Mouse (Mus musculus) neural tube, embryonic 10.5 days (tissue): ENCODE results near the gene Hoxa3.

Source experiments
- DNase-seq: peaks from one replicate; pipeline ENCODE4 v3.0.0-alpha.2; 2017; ENCODE audit warnings: low spot score; ENCODE audit errors: extremely low spot score

The Hoxa3 gene

GRCm38 (mm10) chr6:52232984-52233545 lies 19.9 kb upstream of the Hoxa3 start:
- no peak for DNase-seq

GRCm38 (mm10) chr6:52232568-52232965 lies 19.4 kb upstream of the Hoxa3 start:
- DNase-seq: no peak

- no peak for DNase-seq
These were observed 18.9 kb upstream of the Hoxa3 start for GRCm38 (mm10) chr6:52231885-52232567.

GRCm38 (mm10) chr6:52230516-52231165 lies 17.5 kb upstream of the Hoxa3 start, which contains the start of gene Hoxa9:
Gene Hoxa9, minus strand, starts transcription at chr6:52231089.
- no peak for DNase-seq

DNA sequence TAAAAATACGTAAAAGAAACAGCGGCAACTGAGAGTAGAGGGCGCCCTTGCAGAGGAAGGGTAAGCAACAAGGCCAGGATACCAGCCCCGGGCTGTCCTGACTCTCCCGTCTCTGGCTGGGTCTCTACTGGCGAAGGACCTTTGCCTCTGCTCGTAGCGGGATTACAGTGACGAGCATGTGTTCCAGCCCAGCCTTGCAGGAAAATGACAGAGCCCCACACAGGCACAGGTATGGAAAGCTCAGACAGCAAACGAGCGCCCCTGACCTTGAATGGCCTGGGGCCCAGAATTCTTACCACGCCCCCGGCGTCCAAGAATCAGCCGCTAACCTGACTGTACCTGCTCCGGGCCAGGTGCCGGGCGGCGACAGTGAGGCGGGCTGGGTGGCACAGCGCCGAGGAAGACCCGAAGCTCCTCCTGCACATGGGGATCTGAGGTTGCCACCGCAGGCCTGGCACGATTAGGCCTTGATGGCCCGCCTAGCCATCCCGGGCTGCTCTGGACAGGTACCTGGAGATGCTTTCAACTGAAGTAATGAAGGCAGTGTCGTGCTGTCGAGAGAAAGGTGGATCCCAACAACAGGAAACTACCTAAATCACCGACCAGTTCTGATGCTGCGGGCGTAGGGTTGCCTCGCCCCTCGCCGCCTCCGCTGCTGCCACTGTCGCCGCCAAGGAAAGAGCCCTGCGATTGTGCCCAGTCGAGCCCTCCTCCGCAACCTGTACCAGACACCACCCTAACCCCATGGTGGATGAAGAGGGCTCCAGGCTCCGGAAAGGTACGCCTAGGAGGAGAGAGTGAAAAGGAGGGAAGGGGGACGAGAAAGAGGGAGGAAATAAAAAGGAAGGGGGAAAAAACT lies 16.7 kb upstream of the Hoxa3 start:
- DNase-seq: no peak

DNA sequence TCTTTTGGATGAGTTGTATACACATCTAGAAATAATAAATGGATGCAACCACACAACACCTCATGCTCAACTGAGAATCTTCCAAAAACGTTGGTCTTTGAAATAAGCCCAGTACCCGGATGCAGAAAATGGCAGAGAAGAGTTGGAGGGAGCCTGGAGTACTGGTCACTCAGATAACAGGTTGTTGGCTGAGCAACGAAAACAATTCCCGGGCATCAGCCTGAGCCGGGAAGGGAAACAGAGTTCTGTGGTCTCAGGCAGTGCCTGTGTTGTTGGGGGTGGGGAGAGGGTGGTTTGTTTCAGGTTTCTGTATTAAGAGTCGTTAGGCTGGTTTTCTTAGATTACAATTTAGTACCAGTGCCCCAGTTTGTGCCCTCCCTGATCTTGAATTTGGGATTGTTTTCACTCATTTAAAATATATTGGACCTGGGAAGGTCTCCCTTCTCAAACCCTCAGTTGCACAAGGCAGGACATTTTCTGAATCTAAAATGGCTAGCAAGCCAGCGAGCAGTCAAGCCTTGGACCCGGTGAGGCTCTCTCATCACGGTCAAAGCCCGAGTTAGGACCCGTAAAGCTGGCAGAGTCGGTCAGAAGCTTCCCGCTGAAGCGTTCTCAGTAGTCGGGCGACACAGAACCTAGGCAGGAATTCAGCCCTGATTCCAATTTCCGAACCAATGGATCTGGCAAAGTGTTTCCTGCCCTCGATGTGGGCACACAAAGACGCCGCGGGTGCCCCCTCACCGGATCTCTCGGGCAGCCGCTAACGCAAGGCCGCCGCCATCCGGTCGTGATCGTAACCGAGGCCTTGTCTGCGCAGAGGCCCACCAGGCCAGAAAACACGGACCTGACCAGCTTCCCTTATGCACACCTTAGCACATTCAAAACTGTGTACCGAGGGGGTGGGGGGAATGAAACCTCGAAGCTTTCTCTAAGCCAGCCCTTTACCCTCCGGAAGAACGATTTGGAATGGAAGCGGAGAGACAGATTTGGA lies 15.6 kb upstream of the Hoxa3 start:
- DNase-seq: no peak

DNA sequence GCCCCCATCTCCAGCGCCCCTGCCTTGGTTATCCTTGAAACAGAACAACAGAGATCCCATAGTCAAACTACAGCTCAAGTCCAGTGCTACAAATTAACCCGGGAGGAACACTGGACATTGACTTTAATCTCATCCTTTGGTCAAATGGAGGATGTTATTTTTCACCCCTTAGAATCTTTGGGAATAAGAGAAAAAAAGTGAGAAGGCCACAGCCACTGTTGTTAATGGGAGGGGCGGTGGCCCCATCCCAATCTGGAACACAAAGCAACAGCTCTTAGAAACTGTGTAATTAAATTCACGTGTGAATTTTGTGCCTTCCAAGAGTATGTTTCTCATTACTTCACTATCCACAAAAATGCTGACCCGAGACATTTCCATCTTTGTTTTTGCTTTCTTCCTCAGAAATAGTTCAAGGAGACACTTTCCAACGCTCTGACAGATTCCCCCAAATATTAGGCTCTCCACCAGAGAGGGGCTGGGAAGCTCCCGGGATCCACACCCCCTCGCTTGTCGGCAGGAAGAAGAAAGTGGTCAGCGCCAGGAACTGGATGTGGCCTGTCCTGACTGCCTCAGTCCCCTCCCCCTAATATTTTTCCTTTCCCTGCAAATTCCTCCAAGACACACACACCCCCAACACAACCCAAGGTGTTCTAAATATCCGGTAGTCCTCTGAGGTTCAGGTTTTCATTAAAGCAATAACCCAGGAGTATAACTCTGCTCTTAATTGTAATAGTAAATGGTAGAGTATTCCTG lies 14.5 kb upstream of the Hoxa3 start:
- DNase-seq: no peak

- no peak for DNase-seq
These were observed 13.6 kb upstream of the Hoxa3 start for GRCm38 (mm10) chr6:52226569-52227257.

DNA sequence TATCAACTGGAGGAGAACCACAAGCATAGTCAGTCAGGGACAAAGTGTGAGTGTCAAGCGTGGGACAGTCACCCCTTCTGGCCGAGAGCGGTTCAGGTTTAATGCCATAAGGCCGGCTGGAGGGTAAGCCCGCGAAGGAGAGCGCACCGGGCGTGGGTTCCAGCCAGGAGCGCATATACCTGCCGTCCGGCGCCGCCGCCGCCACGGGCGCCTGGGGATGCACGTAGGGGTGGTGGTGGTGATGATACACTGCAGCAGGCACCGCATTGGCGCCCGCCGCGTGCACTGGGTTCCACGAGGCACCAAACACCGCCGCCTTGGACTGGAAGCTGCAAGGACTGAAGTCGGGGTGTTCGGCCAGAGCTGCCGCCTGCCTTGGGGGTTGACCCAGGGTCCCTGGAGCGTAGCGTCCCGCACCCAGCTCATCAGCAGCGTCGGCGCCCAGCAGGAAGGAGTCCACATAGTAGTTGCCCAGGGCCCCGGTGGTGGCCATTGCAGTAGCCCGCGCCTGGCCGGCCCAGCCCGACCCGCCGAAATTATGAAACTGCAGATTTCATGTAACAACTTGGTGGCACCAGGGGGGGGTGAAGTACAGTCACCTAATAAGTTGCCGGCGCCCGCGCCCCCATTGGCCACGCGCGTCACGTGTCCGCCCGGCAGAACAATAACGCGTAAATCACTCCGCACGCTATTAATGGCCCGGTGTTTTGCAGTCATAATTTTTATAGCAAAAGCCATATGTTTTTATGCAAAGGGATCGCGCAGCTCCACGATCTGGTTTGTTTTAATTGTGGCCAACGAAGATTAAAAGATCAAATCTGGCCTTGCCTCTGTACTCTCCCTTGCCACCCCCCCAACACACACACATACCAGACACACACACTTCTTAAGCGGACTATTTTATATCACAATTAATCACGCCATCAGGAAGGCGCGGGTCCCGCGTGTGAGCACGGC lies 12.8 kb upstream of the Hoxa3 start:
- no peak for DNase-seq

- no peak for DNase-seq
These were observed 11.9 kb upstream of the Hoxa3 start for GRCm38 (mm10) chr6:52224895-52225611.

- no peak for DNase-seq
These were observed 11.0 kb upstream of the Hoxa3 start for GRCm38 (mm10) chr6:52223939-52224760.

DNA sequence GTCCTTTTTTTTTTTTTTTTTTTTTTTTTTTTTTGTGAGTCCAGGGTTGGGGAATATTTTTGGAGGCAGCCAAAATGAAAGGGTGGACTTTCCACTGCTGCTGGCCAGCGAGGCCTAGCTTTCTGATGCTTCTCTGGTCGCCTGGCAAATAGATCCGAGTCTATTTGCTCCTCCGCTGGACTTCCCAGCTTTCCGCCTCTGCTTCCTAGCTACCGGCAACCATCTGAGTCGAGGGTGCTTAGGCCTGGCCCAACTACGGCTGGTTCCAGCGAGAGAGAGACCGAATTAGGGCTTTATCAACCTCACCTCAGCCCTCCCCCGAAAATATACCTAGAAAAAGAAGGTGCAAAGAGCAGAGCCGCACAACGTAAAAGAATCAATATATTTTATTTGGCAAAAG lies 9.6 kb upstream of the Hoxa3 start:
- no peak for DNase-seq

DNA sequence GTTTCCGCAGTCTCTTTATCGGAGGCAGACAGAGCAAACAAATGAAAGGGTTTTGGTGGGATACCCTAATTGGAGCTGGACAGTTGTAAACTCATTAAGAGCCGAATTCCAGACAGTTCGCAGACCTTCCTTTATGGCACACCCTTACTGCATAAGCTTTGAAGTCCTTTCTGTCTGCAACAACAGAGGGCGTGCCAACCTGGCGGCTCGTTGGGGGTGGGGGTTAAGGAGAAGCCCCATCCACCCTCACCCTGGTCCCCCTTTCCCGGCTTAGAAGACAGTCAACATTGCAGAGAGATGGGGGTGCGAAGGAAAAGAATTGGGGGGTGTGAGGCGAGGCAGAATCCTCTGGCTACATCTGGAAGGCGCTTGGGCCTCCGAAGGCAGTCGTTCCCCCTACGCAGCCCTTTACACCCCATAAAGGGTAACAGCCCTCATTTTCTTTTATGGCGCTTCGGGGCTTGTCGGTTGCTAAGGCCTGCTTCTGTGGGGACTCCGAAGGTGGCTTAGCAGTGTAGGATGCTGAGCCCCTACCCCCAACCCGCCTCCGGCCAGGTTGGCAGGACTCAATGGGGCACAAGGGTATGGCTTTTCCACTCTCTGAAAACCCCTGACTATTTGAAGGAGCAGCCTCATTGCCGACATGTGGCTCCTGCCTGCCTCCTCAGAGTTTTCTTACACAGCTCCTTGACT lies 9.0 kb upstream of the Hoxa3 start:
- DNase-seq: no peak

GRCm38 (mm10) chr6:52221337-52221992 lies 8.3 kb upstream of the Hoxa3 start, which contains the start of gene Hoxa7:
Gene Hoxa7, minus strand, starts transcription at chr6:52221854.
- peak; percentile 97 for DNase-seq

GRCm38 (mm10) chr6:52220865-52221310 lies 7.8 kb upstream of the Hoxa3 start:
- no peak for DNase-seq
